Mouse (Mus musculus) midbrain, embryonic 11.5 days (tissue): ENCODE measurements around the gene Selenoh. TPM values are rescaled to one million over a fixed set of nuclear protein-coding genes. Genes with fewer than 3 reads are reported as not detected.

Experiments used
- ATAC-seq: fragments of 200-750 bp; cut with Nextera tagmentation; 2 replicates; pipeline ENCODE4 v1.8.0; 2017; ENCODE audit warnings: moderate TSS enrichment, moderate library complexity; ENCODE audit not compliant: low FRiP score
- DNase-seq: peaks from one replicate; pipeline ENCODE4 v3.0.0; 2015; ENCODE audit warnings: low spot score; ENCODE audit errors: missing footprints
- H3K27ac ChIP-seq: fragments of 300-500 bp; sonication (generic); 2 replicates; pipeline ENCODE4 v1.5.1; 2014; ENCODE audit warnings: low read depth, low read length
- H3K27me3 ChIP-seq: fragments of 300-500 bp; sonication (generic); 2 replicates; pipeline ENCODE4 v1.6.1; 2014; ENCODE audit warnings: mild to moderate bottlenecking, low read length, moderate library complexity, mixed read lengths; ENCODE audit not compliant: control insufficient read depth, insufficient read depth
- H3K36me3 ChIP-seq: fragments of 300-500 bp; sonication (generic); 2 replicates; pipeline ENCODE4 v1.6.1; 2014; ENCODE audit warnings: mild to moderate bottlenecking, low read length, moderate library complexity, mixed read lengths; ENCODE audit not compliant: control insufficient read depth, insufficient read depth
- H3K4me1 ChIP-seq: fragments of 300-500 bp; sonication (generic); 2 replicates; pipeline ENCODE4 v1.6.1; 2014; ENCODE audit warnings: low read length; ENCODE audit not compliant: control insufficient read depth, insufficient read depth
- H3K4me2 ChIP-seq: fragments of 300-500 bp; sonication (generic); 2 replicates; pipeline ENCODE4 v1.6.1; 2014; ENCODE audit warnings: mild to moderate bottlenecking, moderate library complexity
- H3K4me3 ChIP-seq: fragments of 300-500 bp; sonication (generic); 2 replicates; pipeline ENCODE4 v1.5.1; 2014; ENCODE audit warnings: low read depth, low read length
- H3K9ac ChIP-seq: fragments of 300-500 bp; sonication (generic); 2 replicates; pipeline ENCODE4 v1.6.1; 2014; ENCODE audit warnings: low read length
- H3K9me3 ChIP-seq: fragments of 300-500 bp; sonication (generic); 2 replicates; pipeline ENCODE4 v1.6.1; 2016; ENCODE audit warnings: low read length; ENCODE audit not compliant: control insufficient read depth
- WGBS: fragments of 180-500 bp; shearing (Covaris S2); extraction: QIAGEN DNeasy Blood & Tissue Kit; methylation state at CpG from one replicate; pipeline ENCODE4 v1.1.7; 2014; 5-methylcytosine and 5-hydroxymethylcytosine counted together
- polyA plus RNA-seq: library from polyadenylated mRNA; unstranded; fragments of >200 nt; fragmentation: Nextera tagmentation; extraction: Ambion mirVana; gene quantifications from 2 replicates; pipeline ENCODE4 v1.2.1, GENCODE M21; 2014

Selenoh gene
- polyA plus RNA-seq, 1 experiment from 2014 or later, result 473 TPM

GRCm38 (mm10) chr2:84655864-84656263, 14.7 kb downstream of the Selenoh start:
- peaks cover 3% of the 10 kb centered on the region; the same call in 1 of the 2 replicates for H3K4me1 ChIP-seq
- DNase-seq (no peak), ATAC-seq (no peak)
- no peak overlapping the region for H3K4me2 ChIP-seq
- H3K9ac ChIP-seq, result no peak overlapping the region
- H3K9me3 ChIP-seq, result no peaks in the 10 kb centered on the region
- no peak overlapping the region for H3K27ac ChIP-seq
- WGBS, result 83% methylated on average over 1 of the region's 1 CpGs
- H3K27me3 ChIP-seq, result no peaks in the 10 kb centered on the region
- no peaks in the 10 kb centered on the region for H3K36me3 ChIP-seq
- H3K4me3 ChIP-seq, result no peak overlapping the region

DNA sequence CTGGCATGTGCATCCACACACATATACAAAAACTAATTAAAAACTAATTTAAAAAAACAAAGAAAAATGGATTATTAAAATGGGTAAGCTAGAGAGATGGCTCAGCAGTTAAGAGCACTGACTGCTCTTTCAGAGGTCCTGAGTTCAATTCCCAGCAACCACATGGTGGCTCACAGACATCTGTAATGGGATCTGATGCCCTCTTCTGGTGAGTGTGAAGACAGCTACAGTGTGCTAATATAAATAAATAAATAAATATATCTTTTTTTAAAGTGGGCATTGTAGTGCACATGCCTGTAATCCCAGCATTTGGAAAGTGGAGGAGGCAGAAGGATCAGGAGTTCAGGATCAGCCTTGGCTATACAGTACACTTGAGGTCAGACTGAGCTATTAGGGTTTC, 17.2 kb downstream of the Selenoh start:
- Histone ChIP-seq H3K4me2 (no peak overlapping the region), H3K4me3 (no peak overlapping the region), H3K9me3 (no peaks in the 10 kb centered on the region), H3K4me1 (peaks cover 4% of the 10 kb centered on the region), H3K27ac (no peak overlapping the region), H3K36me3 (no peaks in the 10 kb centered on the region), H3K27me3 (no peaks in the 10 kb centered on the region), H3K9ac (no peak overlapping the region)
- no peak for DNase-seq
- ATAC-seq, result no peak

GRCm38 (mm10) chr2:84650464-84651195, 19.9 kb downstream of the Selenoh start, which contains the start of gene Ctnnd1:
Gene Ctnnd1 (minus strand): TSS chr2:84650765.
- H3K9me3 ChIP-seq, result no peaks in the 10 kb centered on the region
- peak within 1 kb of the TSS; percentile 69 for H3K4me3 ChIP-seq
- H3K27me3 ChIP-seq, result no peaks in the 10 kb centered on the region
- H3K4me2 ChIP-seq, result peak within 1 kb of the TSS; percentile 64
- H3K27ac ChIP-seq, result peak within 1 kb of the TSS; percentile 66
- peak within 1 kb of the TSS; percentile 79 for H3K9ac ChIP-seq
- DNase-seq (peak; percentile 98), ATAC-seq (peak; percentile 98)
- H3K4me1 ChIP-seq, result peaks cover 6% of the 10 kb centered on the region
- WGBS, result under 1% methylated on average over 15 of the region's 15 CpGs
- H3K36me3 ChIP-seq, result no peaks in the 10 kb centered on the region; the same call in 1 of the 2 replicates

GRCm38 (mm10) chr2:84649674-84650073, 20.9 kb downstream of the Selenoh start:
- ATAC-seq, result no peak
- H3K4me1 ChIP-seq, result peaks cover 6% of the 10 kb centered on the region
- peak overlapping the region; percentile 79 for H3K9ac ChIP-seq
- H3K4me3 ChIP-seq, result peak overlapping the region; percentile 69
- peak; percentile 93 for DNase-seq
- H3K27me3 ChIP-seq, result no peaks in the 10 kb centered on the region
- WGBS, result under 1% methylated on average over 10 of the region's 10 CpGs
- H3K9me3 ChIP-seq, result no peaks in the 10 kb centered on the region
- no peaks in the 10 kb centered on the region; the same call in 1 of the 2 replicates for H3K36me3 ChIP-seq
- H3K4me2 ChIP-seq, result peak overlapping the region; percentile 64
- H3K27ac ChIP-seq, result no peak overlapping the region

- Histone ChIP-seq H3K4me1 (peaks cover 6% of the 10 kb centered on the region), H3K36me3 (no peaks in the 10 kb centered on the region; the same call in 1 of the 2 replicates), H3K27me3 (no peaks in the 10 kb centered on the region), H3K4me3 (peak overlapping the region; percentile 30), H3K27ac (no peak overlapping the region), H3K4me2 (peak overlapping the region; percentile 64), H3K9ac (peak overlapping the region; percentile 58), H3K9me3 (no peaks in the 10 kb centered on the region)
- ATAC-seq, result no peak
- no peak for DNase-seq
- 33% methylated on average over 6 of the region's 6 CpGs for WGBS
Measured at GRCm38 (mm10) chr2:84648369-84648768, 22.2 kb downstream of the Selenoh start.

DNA sequence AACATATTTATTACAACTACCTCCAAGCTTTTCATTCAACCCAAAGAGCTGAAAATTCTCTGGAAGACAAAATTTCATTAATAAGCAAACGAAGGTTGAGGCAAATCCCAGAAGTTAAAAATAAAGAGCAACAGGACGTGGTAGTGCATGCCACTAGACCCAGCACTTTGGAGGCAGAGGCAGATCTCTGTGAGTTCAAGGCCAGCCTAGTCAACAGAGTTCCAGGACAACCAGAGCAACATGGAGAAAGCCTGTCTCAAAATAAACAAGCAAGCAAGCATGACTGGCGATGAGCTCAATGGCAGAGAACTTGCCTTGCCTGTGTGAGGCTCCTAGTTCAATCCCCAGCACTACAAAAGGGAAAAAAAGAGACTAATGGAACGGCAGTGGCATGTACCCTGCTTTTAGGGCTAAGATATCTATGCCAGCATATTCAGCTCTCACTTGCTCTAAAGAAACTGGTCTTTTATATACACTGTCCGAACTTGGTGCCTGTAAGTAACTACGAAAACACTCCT, 23.5 kb downstream of the Selenoh start:
- Histone ChIP-seq H3K27ac (no peak overlapping the region), H3K36me3 (no peaks in the 10 kb centered on the region; the same call in 1 of the 2 replicates), H3K9me3 (no peaks in the 10 kb centered on the region), H3K27me3 (no peaks in the 10 kb centered on the region), H3K4me1 (peaks cover 6% of the 10 kb centered on the region), H3K4me3 (no peak overlapping the region), H3K4me2 (no peak overlapping the region), H3K9ac (no peak overlapping the region)
- ATAC-seq (no peak), DNase-seq (no peak)
- 95% methylated on average over 6 of the region's 6 CpGs for WGBS

DNA sequence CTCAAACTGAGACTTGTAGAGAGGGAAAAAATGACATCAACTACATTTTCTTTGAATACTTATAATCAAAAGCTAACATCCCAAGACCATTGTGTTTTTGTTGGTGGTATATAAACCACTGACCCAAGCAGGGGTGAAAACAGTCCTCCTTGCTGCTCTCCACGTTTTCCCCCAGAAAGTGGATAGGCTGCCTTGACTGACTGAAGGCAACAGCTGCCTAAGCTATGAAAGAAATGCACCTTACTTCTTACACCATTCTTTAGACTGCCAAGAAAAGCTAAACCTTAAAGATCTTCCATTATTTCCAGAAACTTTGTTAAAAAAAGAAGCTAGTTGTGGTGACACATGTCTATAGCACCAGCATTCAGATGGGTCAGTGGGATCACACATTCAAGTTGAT, 24.4 kb downstream of the Selenoh start:
- Histone ChIP-seq H3K27me3 (no peaks in the 10 kb centered on the region), H3K4me3 (no peak overlapping the region), H3K4me2 (no peak overlapping the region), H3K9ac (no peak overlapping the region), H3K27ac (no peak overlapping the region), H3K36me3 (no peaks in the 10 kb centered on the region; the same call in 1 of the 2 replicates), H3K4me1 (peaks cover 5% of the 10 kb centered on the region), H3K9me3 (no peaks in the 10 kb centered on the region)
- 92% methylated on average over 1 of the region's 1 CpGs for WGBS
- no peak for DNase-seq
- no peak for ATAC-seq

GRCm38 (mm10) chr2:84640833-84641232, 29.7 kb downstream of the Selenoh start:
- Histone ChIP-seq H3K9ac (no peak overlapping the region), H3K9me3 (no peaks in the 10 kb centered on the region), H3K27me3 (no peaks in the 10 kb centered on the region), H3K4me2 (no peak overlapping the region), H3K4me1 (peaks cover 25% of the 10 kb centered on the region), H3K27ac (no peak overlapping the region), H3K4me3 (no peak overlapping the region), H3K36me3 (no peaks in the 10 kb centered on the region)
- DNase-seq (no peak), ATAC-seq (no peak)

GRCm38 (mm10) chr2:84638428-84639220, 31.9 kb downstream of the Selenoh start:
- Histone ChIP-seq H3K4me2 (no peak overlapping the region), H3K4me3 (no peak overlapping the region), H3K27me3 (no peaks in the 10 kb centered on the region), H3K4me1 (peaks cover 38% of the 10 kb centered on the region), H3K27ac (no peak overlapping the region; the same call in 1 of the 2 replicates), H3K9ac (no peak overlapping the region), H3K36me3 (no peaks in the 10 kb centered on the region), H3K9me3 (no peaks in the 10 kb centered on the region)
- WGBS, result 74% methylated on average over 5 of the region's 5 CpGs
- no peak for ATAC-seq
- DNase-seq, result no peak
